Mouse (Mus musculus) kidney, adult 9 months (tissue): Measurements from ENCODE around the gene Prpf40b.
A peak's percentile ranks its signal among the peaks of the same experiment; 100 is the strongest.

Experiments used
- DNase-seq: peaks from one replicate; pipeline ENCODE4 v3.0.0; 2022

Gene Prpf40b

GRCm38 (mm10) chr15:99294287-99294686, 600 bp upstream of the Prpf40b start:
- DNase-seq: no peak

- DNase-seq: peak; percentile 47
Observed at GRCm38 (mm10) chr15:99295484-99295981, 646 bp downstream of the Prpf40b start, which contains the start of gene Fam186b. Fam186b (minus strand) TSS chr15:99295888.

GRCm38 (mm10) chr15:99296213-99296612, 1.3 kb downstream of the Prpf40b start:
- peak; percentile 19 for DNase-seq

GRCm38 (mm10) chr15:99307476-99307875, 12.6 kb downstream of the Prpf40b start:
- DNase-seq: peak; percentile 10

GRCm38 (mm10) chr15:99309549-99309948, 14.7 kb downstream of the Prpf40b start:
- no peak for DNase-seq

- DNase-seq: no peak
Observed at GRCm38 (mm10) chr15:99310617-99311016, 15.7 kb downstream of the Prpf40b start.

GRCm38 (mm10) chr15:99314891-99315290, 20.0 kb downstream of the Prpf40b start:
- DNase-seq: no peak

GRCm38 (mm10) chr15:99316314-99317266, 21.7 kb downstream of the Prpf40b start:
- peak; percentile 82 for DNase-seq

- peak; percentile 70 for DNase-seq
Observed at GRCm38 (mm10) chr15:99317267-99317651, 22.4 kb downstream of the Prpf40b start.

- no peak for DNase-seq
Observed at GRCm38 (mm10) chr15:99318071-99318470, 23.2 kb downstream of the Prpf40b start.

GRCm38 (mm10) chr15:99318861-99319410, 24.0 kb downstream of the Prpf40b start:
- no peak for DNase-seq

- peak; percentile 42 for DNase-seq
Observed at GRCm38 (mm10) chr15:99319411-99319871, 24.6 kb downstream of the Prpf40b start.

GRCm38 (mm10) chr15:99320168-99320674, 25.3 kb downstream of the Prpf40b start:
- DNase-seq: no peak

GRCm38 (mm10) chr15:99320978-99321377, 26.1 kb downstream of the Prpf40b start:
- DNase-seq: no peak

- no peak for DNase-seq
Observed at GRCm38 (mm10) chr15:99324151-99324550, 29.3 kb downstream of the Prpf40b start.

GRCm38 (mm10) chr15:99325598-99325997, 30.7 kb downstream of the Prpf40b start:
- DNase-seq: no peak

GRCm38 (mm10) chr15:99326407-99326806, 31.5 kb downstream of the Prpf40b start:
- peak; percentile 54 for DNase-seq

GRCm38 (mm10) chr15:99326959-99327358, 32.1 kb downstream of the Prpf40b start:
- peak; percentile 57 for DNase-seq

- DNase-seq: no peak
Observed at GRCm38 (mm10) chr15:99328011-99328410, 33.1 kb downstream of the Prpf40b start.

- no peak for DNase-seq
Observed at GRCm38 (mm10) chr15:99330324-99330723, 35.4 kb downstream of the Prpf40b start.

- no peak for DNase-seq
Observed at GRCm38 (mm10) chr15:99331341-99331740, 36.5 kb downstream of the Prpf40b start.

GRCm38 (mm10) chr15:99332111-99332510, 37.2 kb downstream of the Prpf40b start:
- DNase-seq: no peak

GRCm38 (mm10) chr15:99332921-99333675, 38.2 kb downstream of the Prpf40b start:
- peak; percentile 89 for DNase-seq
